Mouse (Mus musculus): ENCODE measurements at regions not wholly inside any gene's neighbourhood (a gene's known extent, or its start where the extent isn't known, plus 50 kb on each side); places are given as distances from the start of the nearest gene placed in this dataset.

GRCm38 (mm10) chr2:84173450-84173849 is 183.1 kb downstream of the Gm13691 start:
- no peak for DNase-seq (ENCODE audit: low read depth)

DNA sequence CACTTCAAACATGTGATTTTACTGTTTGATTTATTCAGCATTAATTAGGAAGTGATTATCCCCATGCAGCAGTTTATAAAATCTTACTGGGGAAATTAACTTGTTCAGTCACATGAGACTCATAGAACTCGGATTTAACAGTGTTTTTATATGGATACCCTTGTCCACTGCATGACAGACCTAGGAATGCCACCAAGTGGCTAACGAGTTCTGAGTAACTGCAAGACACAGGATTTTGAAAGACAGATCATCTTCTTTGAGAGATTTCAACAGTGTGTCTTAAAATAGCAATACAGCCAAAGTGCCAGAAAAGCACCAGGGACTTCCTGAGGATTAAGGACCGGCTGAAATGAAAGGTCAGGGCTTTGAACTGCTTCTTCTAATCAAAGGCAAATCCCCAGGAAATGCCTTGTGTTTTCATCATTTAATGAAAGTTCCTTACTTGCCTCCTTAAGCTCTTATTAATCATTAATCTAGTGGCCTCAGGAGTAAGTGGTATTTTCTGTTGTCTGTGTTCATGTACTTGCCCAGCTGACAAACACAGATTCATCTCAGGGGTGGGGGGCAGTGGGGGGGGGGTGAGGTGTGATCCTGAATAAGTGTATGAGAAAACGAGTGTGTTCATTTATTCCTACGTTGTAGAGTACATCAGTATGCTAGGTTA is 193.4 kb downstream of the Gm13691 start:
- DNase-seq (ENCODE audit: low read depth): no peak

DNA sequence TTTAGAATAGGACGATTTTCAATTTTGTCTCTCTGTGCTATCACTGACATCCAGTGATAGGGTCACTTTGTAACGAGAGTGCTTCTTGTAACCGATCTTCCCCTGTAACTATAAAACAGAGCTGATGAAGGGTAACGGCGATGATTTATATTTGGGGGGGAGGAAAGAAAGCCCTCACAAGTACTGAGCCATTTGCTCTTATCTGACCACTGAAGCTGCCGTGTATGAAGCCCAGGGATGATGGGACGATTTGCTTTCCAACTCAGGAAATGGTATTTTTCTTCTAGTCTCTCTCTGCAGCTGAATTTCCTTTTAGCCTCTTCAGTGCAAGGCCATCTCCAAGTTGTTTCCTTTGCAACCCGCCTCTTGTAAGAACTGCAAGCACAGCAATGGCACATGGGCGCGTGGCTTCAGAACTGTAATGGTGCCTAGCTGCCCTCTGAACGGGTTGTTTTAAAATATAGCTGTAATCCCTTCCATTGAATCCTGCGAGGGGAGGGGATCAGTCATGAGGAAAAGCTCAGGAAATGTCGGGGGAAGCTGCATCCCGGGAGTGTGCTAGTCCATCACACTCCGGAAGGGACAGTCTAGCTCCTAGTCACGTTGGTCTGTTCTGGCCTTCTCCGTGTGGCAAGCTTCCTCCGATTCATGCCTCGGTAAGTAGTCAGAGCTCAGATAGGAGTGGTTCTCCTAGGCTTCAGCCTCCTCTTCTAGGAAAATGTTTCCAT is 194.1 kb downstream of the Gm13691 start:
- DNase-seq (ENCODE audit: low read depth): no peak

- DNase-seq (ENCODE audit: low read depth): no peak
Measured at GRCm38 (mm10) chr2:84185016-84185330, 194.6 kb downstream of the Gm13691 start.

DNA sequence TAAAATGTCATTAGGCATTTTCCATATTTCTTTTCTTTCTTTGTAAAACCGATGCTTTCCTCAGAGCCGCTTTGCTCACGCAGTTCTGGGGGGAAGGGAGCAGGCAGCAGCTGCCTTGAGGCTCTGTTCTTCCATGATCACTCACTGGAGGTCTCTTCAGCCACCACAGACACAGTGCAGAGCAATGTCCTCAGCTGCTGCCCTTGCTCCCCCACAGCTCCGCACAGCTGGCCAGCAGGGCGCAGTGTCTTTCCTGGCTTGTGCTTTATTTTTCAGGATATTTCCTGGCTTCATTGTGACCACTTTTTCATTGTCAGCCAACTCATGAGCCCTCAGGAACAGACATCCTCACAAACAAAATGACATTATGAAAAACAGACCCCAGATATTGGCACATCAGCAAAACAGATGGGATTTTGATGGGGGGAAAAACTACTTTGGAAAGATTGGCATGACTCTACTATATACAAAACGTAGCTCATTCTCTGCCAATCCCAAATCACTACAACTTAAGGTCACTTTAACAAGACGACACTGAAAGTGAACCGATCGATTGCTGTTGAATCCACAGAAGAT is 195.9 kb downstream of the Gm13691 start:
- DNase-seq (ENCODE audit: low read depth): peak; percentile 19

DNA sequence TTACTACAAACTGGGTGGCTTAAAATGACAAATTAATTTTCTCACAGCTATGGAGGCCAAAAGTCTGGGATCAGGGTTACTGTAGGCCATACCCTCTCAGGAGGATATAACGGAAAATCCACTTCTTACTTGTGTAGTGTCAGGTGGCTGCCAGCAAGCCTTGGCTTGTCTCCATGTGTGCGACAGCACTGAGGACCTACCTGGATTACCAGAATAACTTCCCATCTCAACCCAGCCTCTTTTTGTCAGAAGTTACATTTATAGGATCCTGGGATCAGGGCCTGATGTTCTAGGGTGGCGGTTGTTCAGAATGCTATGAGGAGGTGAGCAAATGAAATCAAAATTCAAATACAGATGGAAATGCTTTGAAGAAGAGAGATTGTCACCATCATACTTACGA is 197.1 kb downstream of the Gm13691 start:
- no peak for DNase-seq (ENCODE audit: low read depth)

DNA sequence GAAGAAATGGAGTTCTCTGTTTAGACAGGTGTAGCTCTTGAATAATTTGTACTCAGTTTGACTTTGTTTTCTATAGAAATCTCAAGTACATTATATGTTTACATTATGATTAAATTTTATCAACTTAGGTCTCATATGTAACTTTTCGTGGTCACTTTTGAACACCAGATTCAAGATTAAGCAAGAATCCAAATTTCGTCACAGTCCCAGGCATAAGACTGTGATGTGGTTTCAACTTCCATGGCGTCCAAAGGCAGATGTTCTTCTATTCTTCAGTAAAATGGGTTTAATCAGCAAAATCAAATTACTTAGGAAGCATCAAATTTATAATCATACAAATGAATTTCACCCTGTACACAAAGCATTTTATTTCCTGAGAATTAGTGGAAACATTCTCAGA is 198.9 kb downstream of the Gm13691 start:
- no peak for DNase-seq (ENCODE audit: low read depth)

DNA sequence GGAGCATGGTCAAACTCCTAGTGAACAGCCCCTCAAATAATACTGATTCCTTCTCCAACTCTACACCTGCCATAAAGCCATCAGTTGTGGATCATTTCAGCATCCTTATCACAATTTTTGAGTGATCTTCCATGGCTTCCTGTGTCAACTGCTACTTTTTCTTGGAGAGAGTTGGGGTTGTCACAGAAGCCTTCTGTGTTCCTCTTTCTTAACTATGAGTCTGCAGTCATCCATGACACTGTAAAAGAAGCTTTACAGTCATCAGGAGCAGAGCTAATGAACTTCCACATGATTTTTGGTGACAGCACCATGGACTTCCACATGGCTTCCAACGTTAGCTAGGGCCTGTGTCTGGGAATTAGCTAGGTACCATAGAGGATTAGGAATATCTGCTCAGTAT is 208.1 kb downstream of the Calcrl start:
- DNase-seq (ENCODE audit: low read depth): no peak

DNA sequence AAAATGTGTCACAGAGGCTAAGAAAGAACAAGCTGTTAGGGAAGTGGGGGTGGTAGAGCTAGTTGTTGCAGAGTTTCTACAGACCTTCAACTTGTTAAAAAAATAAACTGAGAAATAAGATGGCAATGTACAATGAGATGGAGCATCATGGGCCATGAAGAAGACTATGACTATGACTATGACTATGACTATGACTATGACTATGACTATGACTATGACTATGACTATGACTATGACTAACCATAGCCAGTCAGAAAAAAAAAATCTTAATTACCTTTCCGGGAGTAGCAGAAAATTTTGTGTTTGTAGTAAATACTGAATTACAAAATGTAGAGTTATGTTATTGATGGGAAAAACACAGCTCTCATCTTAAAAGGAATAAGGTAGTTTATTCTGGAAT is 203.2 kb downstream of the Calcrl start:
- no peak for DNase-seq (ENCODE audit: low read depth)

DNA sequence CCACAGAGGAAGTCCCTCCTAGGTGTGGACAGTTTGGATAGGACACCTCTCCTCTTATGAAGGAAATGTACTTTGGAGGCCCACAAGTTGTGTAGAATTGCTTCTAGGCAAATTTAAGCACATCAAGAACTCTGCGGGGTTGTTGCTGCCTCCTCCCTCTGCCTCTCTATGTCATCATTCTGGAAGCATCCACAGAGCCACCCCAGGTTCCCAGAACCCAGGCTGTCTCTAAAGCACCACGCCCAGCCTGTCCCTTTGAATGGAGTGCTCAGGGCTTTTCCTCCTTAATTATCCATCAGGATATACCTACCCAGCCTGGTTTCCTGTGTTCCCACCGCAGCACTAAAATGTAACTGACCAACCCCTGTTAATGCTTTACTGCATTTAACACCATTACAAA is 195.4 kb downstream of the Calcrl start:
- DNase-seq (ENCODE audit: low read depth): no peak

DNA sequence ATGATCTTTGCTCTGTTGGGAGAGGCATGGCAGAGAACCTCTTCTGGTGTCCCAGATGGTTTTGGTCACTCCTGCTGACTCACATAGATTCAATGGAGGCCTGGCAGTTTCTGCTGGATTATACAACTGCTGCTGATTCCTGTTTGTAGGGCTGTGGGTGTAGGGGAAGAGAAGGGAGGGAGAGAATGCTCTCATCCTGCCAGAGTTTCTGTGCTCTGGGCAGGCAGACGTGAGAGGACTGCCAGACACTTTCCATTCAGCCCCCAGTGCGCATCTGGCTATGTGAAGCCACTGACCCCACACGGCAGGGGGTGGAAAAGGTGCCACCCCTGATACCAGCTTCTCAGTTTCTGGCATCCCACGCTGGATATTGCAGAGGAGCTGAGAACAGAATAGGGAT is 189.6 kb downstream of the Calcrl start:
- DNase-seq (ENCODE audit: low read depth): no peak

GRCm38 (mm10) chr2:84241244-84241643 is 184.0 kb downstream of the Calcrl start:
- no peak for DNase-seq (ENCODE audit: low read depth)

DNA sequence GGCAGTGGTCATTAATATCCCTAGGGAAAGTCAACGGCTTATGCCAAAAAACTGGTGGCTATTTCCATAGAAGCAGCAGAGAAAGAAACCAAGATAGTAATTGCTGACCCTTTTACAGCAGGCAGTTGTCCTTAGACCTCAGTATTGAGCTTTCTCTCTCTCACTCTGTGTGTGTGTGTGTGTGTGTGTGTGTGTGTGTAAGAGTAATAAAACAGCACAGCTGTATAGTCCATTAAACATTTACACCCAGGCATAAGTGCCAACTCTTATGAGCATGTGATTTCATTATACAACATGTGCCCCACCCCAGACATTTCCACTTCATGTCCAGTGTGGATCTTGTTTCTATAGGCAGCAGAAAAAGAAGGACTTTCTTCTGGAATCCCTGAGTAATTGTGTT is 183.2 kb downstream of the Calcrl start:
- DNase-seq (ENCODE audit: low read depth): no peak

- DNase-seq (ENCODE audit: low read depth): no peak
Measured at GRCm38 (mm10) chr2:84245900-84246299, 179.3 kb downstream of the Calcrl start.

DNA sequence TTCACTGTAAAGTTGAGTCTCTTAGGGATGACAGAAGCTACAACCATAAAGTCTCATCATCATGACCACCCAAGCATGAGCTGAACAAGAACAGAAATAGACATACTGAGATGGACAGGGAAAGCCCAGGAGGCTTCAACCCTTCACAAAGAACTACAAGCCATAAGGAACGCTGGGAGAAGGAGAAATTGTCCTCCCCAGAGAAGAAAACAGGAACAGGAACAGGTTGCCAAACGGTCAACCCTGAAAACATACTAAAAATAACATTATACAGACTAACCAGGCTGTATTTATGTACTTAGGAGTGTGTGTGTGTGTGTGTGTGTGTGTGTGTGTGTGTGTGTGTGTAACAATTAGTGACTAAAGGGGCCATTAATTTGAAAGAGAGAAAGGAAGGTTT is 178.6 kb downstream of the Calcrl start:
- no peak for DNase-seq (ENCODE audit: low read depth)

DNA sequence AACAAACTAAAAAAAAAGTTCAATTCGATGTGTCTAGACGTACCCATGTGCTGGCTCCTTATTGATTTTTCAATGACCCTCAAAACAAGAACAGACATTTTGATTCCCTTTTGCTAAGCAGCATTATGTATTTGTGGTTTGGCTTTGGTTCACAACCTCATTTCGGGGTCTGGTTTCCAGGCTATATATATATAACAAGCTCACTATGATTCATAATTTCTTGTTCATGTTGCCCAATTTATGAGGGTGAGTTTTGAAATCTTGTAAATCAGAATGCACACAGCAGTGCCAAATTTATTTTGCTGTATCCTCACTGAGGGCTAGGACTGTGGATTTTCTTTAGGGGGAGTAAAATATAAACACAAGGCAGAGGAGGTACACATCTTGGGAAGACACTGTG is 177.0 kb downstream of the Calcrl start:
- peak; percentile 91 for DNase-seq (ENCODE audit: low read depth)

DNA sequence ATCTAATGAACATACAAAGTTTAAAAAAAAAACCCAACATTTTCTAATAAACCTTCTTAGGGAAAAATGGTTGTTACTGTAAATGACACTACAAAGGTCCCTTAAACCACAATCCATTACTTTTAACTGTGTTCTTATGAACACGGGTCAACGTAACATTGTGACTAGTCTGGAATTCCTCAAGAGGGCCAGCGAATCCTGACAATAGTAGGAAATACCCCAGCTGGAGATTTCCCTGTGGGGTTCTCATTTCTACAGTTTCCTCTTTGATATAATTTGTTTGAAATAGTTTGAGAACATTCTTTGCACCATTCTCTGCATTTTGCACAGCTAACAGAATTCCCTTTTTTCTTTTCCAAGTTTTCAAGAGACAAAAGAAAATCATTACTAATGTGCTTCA is 175.3 kb downstream of the Calcrl start:
- no peak for DNase-seq (ENCODE audit: low read depth)

- DNase-seq (ENCODE audit: low read depth): no peak
Measured at GRCm38 (mm10) chr2:84252076-84252475, 173.1 kb downstream of the Calcrl start.

DNA sequence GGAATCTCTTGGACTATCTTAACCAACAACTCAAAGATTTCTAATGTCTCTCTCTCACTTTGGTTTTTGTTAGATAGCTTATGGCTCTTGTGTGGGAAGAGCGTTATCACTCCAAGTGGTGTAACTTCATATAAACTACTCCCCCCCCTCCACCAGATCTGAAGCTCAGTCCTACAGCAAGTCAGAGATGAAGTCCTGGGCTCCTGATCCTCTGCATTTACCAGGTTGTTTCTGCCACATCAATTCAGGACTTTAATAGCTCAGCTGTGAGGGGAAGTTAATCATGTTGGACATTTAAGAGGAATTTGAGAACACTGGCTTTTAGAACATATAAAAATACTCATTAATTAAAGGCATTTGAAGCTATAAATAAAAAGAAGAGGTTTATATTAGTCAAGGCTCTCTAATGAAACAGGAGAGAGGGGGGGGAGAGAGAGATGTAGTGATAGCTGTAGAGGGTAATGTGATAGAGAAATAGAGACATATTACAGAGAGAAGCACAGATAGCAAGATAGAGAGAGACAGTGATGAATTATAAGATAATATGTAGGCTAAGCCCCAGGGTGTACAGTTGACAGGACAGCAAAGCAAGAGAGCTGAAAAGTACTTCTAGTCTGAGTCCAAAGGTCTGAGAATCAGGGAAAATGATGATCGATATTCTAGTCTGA is 166.7 kb downstream of the Calcrl start:
- DNase-seq (ENCODE audit: low read depth): no peak

- DNase-seq (ENCODE audit: low read depth): peak; percentile 35
Measured at GRCm38 (mm10) chr2:84259222-84259621, 166.0 kb downstream of the Calcrl start.

- DNase-seq (ENCODE audit: low read depth): peak; percentile 9
Measured at GRCm38 (mm10) chr2:84260701-84261100, 164.5 kb downstream of the Calcrl start.

DNA sequence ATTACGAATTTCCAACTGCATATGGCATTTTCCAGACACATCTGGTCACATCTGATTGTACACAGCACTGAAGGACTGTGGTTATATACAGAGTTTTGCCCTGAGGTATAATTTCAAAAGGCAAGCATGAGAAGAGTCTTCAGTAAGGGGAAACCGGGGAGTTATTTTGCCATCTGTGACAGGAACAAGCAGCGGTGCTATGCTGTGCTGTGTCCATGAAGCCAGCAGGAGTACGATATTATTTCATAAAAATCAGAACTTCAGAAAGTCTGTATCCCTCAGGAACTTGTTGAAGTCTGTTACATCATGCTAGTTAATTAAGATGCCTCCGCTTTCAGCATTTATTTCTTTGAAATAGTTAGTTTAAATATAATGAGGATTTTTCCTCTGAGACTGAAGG is 163.7 kb downstream of the Calcrl start:
- no peak for DNase-seq (ENCODE audit: low read depth)

DNA sequence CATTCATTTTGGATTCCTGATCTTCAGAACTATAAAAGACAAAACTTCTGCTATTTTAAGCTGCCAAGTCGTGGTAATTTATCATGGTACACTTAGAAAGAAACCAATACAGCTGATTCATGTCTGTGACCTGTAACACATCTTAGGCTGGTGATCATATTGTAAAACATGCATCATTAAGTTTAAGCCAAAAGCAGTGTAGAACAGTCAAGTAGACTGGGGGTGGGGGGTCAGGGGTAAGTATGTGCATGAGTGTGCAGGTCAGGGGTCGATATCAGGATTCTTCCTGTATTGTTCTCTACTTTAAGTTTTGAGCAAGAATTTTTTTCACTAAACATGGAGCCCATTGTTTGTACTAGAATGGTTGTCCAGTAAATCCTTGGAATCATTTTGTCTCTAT is 160.7 kb downstream of the Calcrl start:
- no peak for DNase-seq (ENCODE audit: low read depth)
